Mouse (Mus musculus) midbrain, embryonic 12.5 days (tissue): ENCODE measurements around the gene Ctbp2. TPM values are rescaled to one million over a fixed set of nuclear protein-coding genes. Genes with fewer than 3 reads are reported as not detected.

ENCODE experiments used
- ATAC-seq: fragments of 200-750 bp; cut with Nextera tagmentation; 2 replicates; pipeline ENCODE4 v1.8.0; 2017; ENCODE audit warnings: low read depth, moderate TSS enrichment, moderate library complexity; ENCODE audit not compliant: low FRiP score
- H3K27ac ChIP-seq: fragments of 300-500 bp; sonication (generic); replicated peaks from 2 replicates; pipeline ENCODE4 v1.5.1; 2016; ENCODE audit warnings: mild to moderate bottlenecking
- H3K27me3 ChIP-seq: fragments of 300-500 bp; sonication (generic); 2 replicates; pipeline ENCODE4 v1.6.1; 2016; ENCODE audit warnings: mild to moderate bottlenecking
- H3K36me3 ChIP-seq: fragments of 300-500 bp; sonication (generic); 2 replicates; pipeline ENCODE4 v1.6.1; 2016
- H3K4me1 ChIP-seq: fragments of 300-500 bp; sonication (generic); 2 replicates; pipeline ENCODE4 v1.6.1; 2016
- H3K4me2 ChIP-seq: fragments of 300-500 bp; sonication (generic); replicated peaks from 2 replicates; pipeline ENCODE4 v1.6.1; 2016; ENCODE audit warnings: mild to moderate bottlenecking, moderate library complexity
- H3K4me3 ChIP-seq: fragments of 300-500 bp; sonication (generic); 2 replicates; pipeline ENCODE4 v1.5.1; 2016; ENCODE audit warnings: mild to moderate bottlenecking
- H3K9ac ChIP-seq: fragments of 300-500 bp; sonication (generic); replicated peaks from 2 replicates; pipeline ENCODE4 v1.6.1; 2016; ENCODE audit warnings: mild to moderate bottlenecking, moderate library complexity
- H3K9me3 ChIP-seq: fragments of 300-500 bp; sonication (generic); 2 replicates; pipeline ENCODE4 v1.6.1; 2016; ENCODE audit warnings: mild to moderate bottlenecking
- WGBS: fragments of 180-500 bp; shearing (Covaris S2); methylation state at CpG from one replicate; pipeline ENCODE4 v1.1.7; 2016; 5-methylcytosine and 5-hydroxymethylcytosine counted together
- polyA plus RNA-seq: library from polyadenylated mRNA; unstranded; fragments of >200 nt; fragmentation: Nextera tagmentation; extraction: Ambion mirVana; gene quantifications from 2 replicates; pipeline ENCODE4 v1.2.1, GENCODE M21; 2016

Gene Ctbp2
- polyA plus RNA-seq, 1 experiment from 2014 or later = 111 TPM

DNA sequence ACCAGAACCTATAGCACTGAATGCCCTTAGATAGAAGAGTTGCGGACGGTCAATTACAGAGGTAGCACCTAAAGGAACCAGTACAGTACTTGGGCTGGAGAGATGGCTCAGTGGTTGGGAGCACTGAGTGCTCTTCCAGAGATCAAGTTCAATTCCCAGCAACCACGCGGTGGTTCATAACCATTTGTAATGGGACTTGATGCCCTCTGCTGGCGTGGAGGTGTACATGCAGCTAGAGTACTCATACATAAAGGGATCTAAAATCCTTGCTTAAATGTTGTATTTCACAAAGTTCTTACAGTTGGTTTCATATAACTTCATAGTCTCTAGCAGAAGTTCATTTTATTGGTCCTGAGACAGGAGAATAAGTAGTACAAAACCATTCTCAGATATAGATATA lies 9.4 kb upstream of the Ctbp2 start:
- Histone ChIP-seq H3K27me3 (no peaks in the 10 kb centered on the region), H3K9me3 (no peaks in the 10 kb centered on the region), H3K4me2 (no peak overlapping the region), H3K9ac (no peak overlapping the region), H3K36me3 (no peaks in the 10 kb centered on the region), H3K4me3 (no peak overlapping the region), H3K27ac (no peak overlapping the region), H3K4me1 (no peaks in the 10 kb centered on the region)
- ATAC-seq = no peak
- WGBS = 77% methylated on average over 5 of the region's 5 CpGs

DNA sequence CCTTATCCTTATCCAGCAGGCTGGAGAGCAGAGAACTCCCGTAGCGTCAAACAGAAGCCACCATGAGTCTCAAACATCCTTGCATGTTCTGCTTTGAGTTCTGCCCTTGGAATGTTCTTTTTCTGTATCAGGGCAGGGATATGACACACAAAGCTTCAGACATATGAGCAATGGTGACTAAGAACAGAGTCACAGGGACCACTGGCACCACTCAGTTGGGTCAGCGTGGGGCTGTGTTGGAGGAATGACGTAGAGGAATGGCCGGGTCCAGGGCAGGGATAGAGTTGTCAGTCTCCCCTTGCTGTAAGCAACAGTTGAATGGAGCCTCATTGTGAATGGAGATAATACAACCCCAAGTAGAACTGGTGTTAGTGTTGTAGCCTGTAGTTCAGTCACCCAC lies 8.5 kb upstream of the Ctbp2 start:
- no peak overlapping the region for H3K4me3 ChIP-seq
- H3K27me3 ChIP-seq = no peaks in the 10 kb centered on the region
- no peak overlapping the region for H3K27ac ChIP-seq
- H3K36me3 ChIP-seq = no peaks in the 10 kb centered on the region
- H3K4me1 ChIP-seq = no peaks in the 10 kb centered on the region
- H3K9ac ChIP-seq = no peak overlapping the region
- no peak overlapping the region for H3K4me2 ChIP-seq
- WGBS = 95% methylated on average over 5 of the region's 5 CpGs
- ATAC-seq = no peak
- no peaks in the 10 kb centered on the region for H3K9me3 ChIP-seq

DNA sequence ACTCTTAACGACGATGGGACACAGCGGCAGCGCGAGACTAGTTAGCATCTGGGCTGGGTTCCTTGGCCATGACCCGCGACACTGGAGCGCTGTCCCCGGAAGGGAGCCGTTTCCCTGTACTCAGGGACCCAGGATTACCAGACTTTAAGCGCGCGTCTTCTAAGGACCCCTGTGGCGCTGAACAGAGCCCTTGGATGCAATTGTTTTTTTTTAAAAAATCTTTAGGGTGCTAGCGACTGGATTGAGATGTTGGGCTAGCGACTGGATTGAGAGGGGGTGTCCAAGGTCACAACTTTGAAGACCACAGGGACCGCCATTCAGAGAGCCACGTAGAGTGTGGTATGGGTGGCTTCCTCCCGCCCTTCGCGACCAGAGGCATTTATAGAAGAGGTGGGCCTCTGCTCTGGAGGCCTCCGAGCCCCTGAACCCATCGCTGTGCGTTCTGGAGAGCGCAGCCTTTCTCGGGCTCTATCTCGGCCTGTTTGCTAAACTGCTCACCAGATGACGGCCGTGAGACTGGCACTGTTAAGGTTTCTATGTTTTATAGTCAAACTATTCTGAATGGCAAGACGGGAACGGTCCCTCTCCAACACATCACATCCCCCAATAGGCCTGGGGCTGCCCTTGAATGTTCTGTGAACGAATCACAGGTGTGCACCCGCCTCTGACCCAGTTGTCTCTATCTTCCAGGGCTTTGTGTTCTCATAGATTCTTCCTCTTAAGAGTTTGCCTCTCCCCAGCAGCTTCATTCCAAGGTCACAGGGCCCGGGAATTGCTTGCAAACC lies 739 bp upstream of the Ctbp2 start:
- H3K27ac ChIP-seq = no peak overlapping the region
- peak overlapping the region; percentile 98; the same call in 1 of the 2 replicates for H3K9ac ChIP-seq
- ATAC-seq = no peak
- H3K4me2 ChIP-seq = peak overlapping the region; percentile 97
- H3K4me3 ChIP-seq = peak overlapping the region; percentile 95
- H3K4me1 ChIP-seq = peaks cover 20% of the 10 kb centered on the region
- H3K27me3 ChIP-seq = peaks cover 33% of the 10 kb centered on the region
- H3K36me3 ChIP-seq = no peaks in the 10 kb centered on the region
- H3K9me3 ChIP-seq = no peaks in the 10 kb centered on the region
- WGBS = 3% methylated on average over 34 of the region's 34 CpGs

DNA sequence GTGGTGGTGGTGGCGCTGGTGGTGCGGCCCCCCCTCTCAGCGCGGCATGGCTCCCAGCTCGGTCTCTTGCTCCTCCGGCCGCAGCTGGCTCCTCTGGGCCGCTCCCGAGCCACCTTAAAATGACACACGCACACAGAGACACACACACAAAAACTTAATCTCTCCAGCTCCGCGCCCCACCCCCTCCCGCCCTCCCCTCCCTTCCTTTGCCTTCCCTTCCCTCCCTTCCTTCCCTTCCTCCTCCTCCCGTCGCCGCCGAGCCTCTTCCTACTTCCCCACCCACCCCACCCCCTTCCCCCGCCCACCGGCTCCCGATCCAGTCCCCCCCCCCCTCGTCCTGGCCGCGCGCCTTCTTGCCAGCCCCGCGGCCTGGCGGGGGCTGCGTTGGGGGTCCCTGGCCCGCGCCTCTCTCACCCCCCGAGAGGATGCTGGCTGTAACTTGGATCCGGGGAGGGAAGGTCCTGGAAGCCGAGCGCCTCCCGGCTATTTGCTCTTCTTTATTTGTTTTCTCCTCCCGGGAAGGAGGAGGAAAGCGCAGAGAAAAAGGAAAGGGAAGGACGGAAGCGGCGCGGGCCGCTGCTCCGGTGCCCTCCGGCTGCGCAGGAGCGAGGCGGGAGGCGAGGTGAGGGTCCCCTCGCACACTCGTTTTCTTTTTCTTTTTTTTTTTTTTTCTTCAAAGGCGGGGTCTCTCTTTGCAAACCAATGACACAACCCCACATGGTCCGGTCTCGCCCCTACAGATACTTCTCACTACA lies 733 bp downstream of the Ctbp2 start, which contains the start of gene Fgfr2:
Gene Fgfr2, minus strand, starts transcription at position 107 of the 755 bp plus-strand sequence.
- no peaks in the 10 kb centered on the region for H3K36me3 ChIP-seq
- H3K9me3 ChIP-seq = no peaks in the 10 kb centered on the region
- peak within 1 kb of the TSS; percentile 95 for H3K4me3 ChIP-seq
- H3K27ac ChIP-seq = peak within 1 kb of the TSS; percentile 100
- WGBS = under 1% methylated on average over 37 of the region's 53 CpGs
- H3K4me1 ChIP-seq = peaks cover 30% of the 10 kb centered on the region
- H3K27me3 ChIP-seq = peaks cover 33% of the 10 kb centered on the region
- peak; percentile 79 for ATAC-seq
- peak within 1 kb of the TSS; percentile 98 for H3K9ac ChIP-seq
- peak within 1 kb of the TSS; percentile 97 for H3K4me2 ChIP-seq

DNA sequence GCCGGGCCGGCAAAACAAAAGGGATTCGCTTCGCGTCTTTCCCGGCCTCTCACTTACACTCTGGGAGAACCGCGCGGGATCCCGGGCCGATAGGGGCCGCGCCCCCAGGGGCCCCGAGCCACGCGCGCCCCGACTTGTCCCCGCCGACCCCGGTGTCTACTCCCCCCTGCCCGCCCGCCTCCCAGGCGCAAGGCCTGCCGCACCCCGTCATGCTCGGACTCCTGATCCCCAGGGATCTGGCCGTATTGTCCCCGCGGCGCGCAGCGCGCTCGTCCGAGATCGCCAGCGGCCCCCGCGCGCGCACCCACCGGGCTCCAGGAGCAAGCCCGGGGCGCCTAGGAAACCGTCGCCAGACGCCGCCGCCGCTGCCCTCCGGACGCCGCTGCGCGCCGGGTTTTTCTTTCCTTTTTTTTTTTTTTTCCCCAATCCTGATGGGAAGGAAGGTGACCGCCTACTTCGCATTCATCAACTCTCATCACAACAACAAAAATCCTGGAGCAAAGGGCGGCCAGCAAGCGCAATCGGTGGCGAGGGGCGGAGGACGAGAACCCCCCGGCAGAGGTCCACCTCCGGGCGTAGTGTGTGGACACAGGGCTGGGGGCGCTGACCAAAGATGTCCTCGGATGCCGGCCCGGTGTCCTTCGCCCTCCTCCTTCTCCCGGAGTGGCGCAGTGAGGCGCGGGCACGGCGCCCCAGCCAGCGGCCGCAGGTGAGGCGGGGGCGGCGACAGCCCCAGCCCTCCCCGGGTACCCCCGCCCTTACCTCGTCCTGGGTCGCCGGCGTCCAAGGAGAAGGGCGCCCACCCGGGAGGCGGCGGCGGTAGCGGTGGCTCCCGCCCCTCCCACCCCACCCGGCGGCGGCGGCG lies 1.5 kb downstream of the Ctbp2 start:
- Histone ChIP-seq H3K4me1 (peaks cover 36% of the 10 kb centered on the region), H3K4me3 (peak overlapping the region; percentile 95)

DNA sequence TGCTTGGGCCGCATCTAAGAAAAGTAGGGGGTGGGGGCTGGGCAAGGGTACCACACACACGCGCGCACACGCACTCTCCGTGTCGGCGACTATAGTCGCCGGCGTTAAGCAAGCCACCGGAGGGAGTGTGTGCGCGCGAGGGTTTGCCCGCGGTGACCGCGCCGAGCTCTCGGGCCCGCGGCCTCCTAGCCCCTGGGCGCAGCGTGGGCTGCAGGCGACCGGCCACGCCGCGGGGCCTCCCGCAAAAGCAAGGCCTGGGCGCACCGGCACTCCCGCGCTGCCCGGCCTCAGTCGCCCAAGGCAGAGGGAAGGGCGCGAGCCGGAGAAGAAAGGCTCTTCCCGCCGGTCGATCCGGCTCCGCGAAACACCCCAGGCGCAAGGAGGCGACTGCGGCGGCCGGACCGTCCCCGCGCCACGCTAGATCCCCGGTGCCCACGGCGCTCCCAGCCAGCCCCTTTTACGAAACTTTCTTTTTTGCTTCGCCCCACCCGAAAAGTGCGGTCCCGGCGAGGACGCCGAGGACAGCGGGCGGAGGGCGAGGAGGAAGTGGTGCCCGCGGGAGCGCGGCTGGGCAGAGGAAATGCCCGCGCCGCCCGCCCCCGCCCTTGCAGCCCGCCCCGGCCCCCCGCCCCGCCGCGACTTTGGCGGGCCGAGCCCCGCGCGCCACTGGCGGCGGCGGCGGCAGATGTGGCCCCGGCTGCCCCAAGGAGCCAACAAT lies 2.3 kb downstream of the Ctbp2 start:
- Histone ChIP-seq H3K27me3 (peaks cover 27% of the 10 kb centered on the region), H3K36me3 (no peaks in the 10 kb centered on the region), H3K4me3 (peak overlapping the region; percentile 95), H3K9ac (peak overlapping the region; percentile 98), H3K4me1 (peaks cover 44% of the 10 kb centered on the region), H3K4me2 (peak overlapping the region; percentile 97), H3K9me3 (no peaks in the 10 kb centered on the region), H3K27ac (peak overlapping the region; percentile 100)
- peak; percentile 16 for ATAC-seq
- under 1% methylated on average over 68 of the region's 94 CpGs for WGBS

More for the DNA sequence above, 1.5 kb downstream of the Ctbp2 start:
- under 1% methylated on average over 82 of the region's 102 CpGs for WGBS
- no peaks in the 10 kb centered on the region for H3K9me3 ChIP-seq
- H3K9ac ChIP-seq = peak overlapping the region; percentile 98
- no peak; the same call in none of the 2 replicates for ATAC-seq
- no peaks in the 10 kb centered on the region for H3K36me3 ChIP-seq
- peaks cover 33% of the 10 kb centered on the region for H3K27me3 ChIP-seq
- peak overlapping the region; percentile 97 for H3K4me2 ChIP-seq
- peak overlapping the region; percentile 100 for H3K27ac ChIP-seq

DNA sequence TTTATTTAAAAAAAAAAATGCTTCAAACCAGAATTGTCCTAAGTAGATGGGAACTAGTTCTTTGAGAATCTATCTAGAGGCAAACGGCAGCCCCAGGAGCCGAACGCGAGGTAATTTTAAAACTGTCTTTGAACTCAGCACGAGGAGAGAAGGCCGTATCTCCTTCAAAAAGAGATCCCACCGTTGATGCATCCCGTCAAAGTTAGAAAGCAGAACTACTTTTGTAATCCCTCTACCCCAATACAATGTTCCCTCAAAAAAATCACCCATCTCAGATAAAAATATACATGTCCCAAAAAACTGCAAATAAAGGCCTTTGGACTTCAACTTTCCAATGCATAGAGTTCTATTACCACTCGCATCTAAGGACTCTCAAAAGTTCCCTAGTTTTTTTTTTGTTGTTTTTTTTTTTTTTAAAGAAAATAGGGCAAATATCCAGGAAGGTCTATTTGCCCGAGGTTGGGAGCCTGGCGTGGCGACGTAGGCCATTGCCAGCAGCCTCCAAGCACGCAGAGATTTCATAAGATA lies 3.0 kb downstream of the Ctbp2 start:
- Histone ChIP-seq H3K27ac (peak overlapping the region; percentile 100), H3K36me3 (no peaks in the 10 kb centered on the region), H3K4me2 (peak overlapping the region; percentile 97), H3K4me3 (peak overlapping the region; percentile 95), H3K9me3 (no peaks in the 10 kb centered on the region), H3K4me1 (peaks cover 51% of the 10 kb centered on the region), H3K9ac (peak overlapping the region; percentile 98), H3K27me3 (peaks cover 22% of the 10 kb centered on the region)
- no peak for ATAC-seq
- WGBS = under 1% methylated on average over 14 of the region's 14 CpGs

DNA sequence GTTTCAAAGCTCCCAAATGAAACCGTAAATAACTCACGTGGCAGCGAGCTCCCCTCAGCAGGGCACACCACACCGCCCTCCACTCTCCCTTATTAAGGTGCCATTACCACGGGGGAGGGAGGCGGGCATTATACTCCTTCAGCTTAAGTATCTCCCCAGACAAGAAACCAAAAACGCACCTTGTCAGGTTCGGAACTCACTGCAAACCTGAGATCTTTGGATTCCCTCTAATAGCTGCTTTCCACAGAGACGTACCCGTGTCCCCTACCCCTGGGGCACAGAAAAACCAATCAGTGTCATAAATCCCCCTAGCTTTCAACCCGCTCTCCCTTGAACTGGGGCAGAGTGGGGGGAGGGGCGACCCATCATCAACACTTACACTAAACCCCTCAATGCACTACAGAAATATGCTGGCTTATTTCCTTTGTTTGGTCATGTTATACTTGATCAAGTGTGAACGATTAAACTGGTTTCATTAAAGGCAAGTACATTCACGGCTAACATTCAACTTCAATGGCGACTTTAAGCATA lies 3.9 kb downstream of the Ctbp2 start:
- Histone ChIP-seq H3K9me3 (no peaks in the 10 kb centered on the region), H3K27ac (0 out of 2 replicates have a peak overlapping the region, but pooled peaks have one; percentile 20), H3K4me1 (peaks cover 59% of the 10 kb centered on the region), H3K36me3 (no peaks in the 10 kb centered on the region), H3K4me2 (peak overlapping the region; percentile 97), H3K9ac (peak overlapping the region; percentile 47), H3K27me3 (peaks cover 13% of the 10 kb centered on the region), H3K4me3 (peak overlapping the region; percentile 35)
- 3% methylated on average over 15 of the region's 15 CpGs for WGBS
- no peak for ATAC-seq

DNA sequence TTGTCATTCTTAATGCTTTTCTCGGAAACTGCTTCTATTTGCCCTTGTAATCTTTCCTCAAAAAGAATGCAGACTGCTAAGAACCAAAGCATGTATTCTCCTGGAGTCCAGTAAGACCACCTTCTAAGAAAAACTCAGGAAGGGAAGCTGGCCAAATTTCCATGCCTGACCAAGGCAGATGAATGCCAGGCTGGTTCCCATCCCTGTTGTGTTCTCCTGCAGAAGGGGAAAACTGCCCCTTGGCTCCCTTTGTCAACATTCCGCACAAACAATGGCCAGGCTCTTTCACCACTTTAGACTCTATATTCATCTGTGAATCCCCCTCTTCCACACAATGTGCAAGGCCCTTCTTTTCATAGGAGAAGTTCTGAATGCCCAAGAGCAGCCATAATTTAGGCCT lies 6.3 kb downstream of the Ctbp2 start:
- Histone ChIP-seq H3K27me3 (no peaks in the 10 kb centered on the region), H3K36me3 (no peaks in the 10 kb centered on the region), H3K4me3 (no peak overlapping the region), H3K4me2 (0 out of 2 replicates have a peak overlapping the region, but pooled peaks have one; percentile 2), H3K4me1 (peaks cover 75% of the 10 kb centered on the region), H3K27ac (0 out of 2 replicates have a peak overlapping the region, but pooled peaks have one; percentile 30), H3K9ac (0 out of 2 replicates have a peak overlapping the region, but pooled peaks have one; percentile 4), H3K9me3 (no peaks in the 10 kb centered on the region)
- 17% methylated on average over 2 of the region's 2 CpGs for WGBS
- ATAC-seq = no peak

DNA sequence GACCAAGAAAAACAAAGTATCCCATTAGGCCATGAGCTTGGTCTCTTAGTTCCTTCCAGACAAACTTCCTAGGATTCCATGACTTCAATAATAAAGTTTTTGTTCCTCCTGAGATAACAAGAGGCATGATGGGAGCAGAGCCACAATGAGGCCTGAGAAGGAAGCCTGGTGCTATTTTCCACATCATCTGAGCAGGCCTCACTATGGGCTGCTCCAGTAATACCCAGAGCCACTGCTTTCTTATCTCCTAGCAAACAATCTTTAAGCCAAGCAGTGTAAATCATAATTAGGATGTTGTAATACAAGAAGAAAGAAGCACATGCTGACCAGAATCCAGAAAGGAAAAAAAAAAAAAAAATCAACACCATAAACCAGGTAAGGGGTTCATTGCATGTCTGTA lies 7.6 kb downstream of the Ctbp2 start:
- peaks cover 88% of the 10 kb centered on the region for H3K4me1 ChIP-seq
- H3K4me2 ChIP-seq = no peak overlapping the region
- no peak for ATAC-seq
- H3K4me3 ChIP-seq = no peak overlapping the region
- H3K27me3 ChIP-seq = no peaks in the 10 kb centered on the region
- no peak overlapping the region for H3K9ac ChIP-seq
- no peaks in the 10 kb centered on the region for H3K36me3 ChIP-seq
- H3K9me3 ChIP-seq = no peaks in the 10 kb centered on the region
- no peak overlapping the region for H3K27ac ChIP-seq
